Mouse (Mus musculus): ENCODE results near the gene Arhgap10. TPM values are rescaled to one million over a fixed set of nuclear protein-coding genes. Genes with fewer than 3 reads are reported as not detected.
A peak's percentile ranks its signal among the peaks of the same experiment; 100 is the strongest.

Arhgap10 gene
- total RNA-seq, 2 experiments from 2014 or later, result 49.3 to 51.0 TPM

GRCm38 (mm10) chr8:77444166-77444870 lies 73.4 kb downstream of the Arhgap10 start:
- DNase-seq, result peak; percentile 89 to 90

DNA sequence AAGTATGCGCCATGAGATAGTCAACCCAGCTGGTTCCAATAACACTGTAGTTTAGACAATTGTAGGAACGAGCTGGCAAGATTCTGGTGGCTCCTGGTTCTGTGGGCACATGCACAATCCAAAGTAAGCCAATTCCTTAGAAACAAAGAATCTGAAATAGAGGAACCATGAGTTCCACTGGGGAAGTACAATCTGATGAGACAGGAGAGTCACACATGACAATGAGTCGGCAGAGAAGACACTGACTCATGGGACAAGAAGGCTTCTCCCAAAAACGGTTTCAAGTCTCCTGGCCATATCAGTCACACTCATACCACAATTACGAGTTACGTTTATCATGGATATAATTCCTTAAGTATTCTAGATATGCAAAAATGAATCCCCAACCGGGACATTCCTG lies 75.3 kb downstream of the Arhgap10 start:
- DNase-seq, result peak in 1 of 2 experiments; percentile 44

- DNase-seq, result no peak
Observed at GRCm38 (mm10) chr8:77440913-77441312, 76.8 kb downstream of the Arhgap10 start.

- DNase-seq, result no peak
Observed at GRCm38 (mm10) chr8:77440324-77440880, 77.4 kb downstream of the Arhgap10 start.

DNA sequence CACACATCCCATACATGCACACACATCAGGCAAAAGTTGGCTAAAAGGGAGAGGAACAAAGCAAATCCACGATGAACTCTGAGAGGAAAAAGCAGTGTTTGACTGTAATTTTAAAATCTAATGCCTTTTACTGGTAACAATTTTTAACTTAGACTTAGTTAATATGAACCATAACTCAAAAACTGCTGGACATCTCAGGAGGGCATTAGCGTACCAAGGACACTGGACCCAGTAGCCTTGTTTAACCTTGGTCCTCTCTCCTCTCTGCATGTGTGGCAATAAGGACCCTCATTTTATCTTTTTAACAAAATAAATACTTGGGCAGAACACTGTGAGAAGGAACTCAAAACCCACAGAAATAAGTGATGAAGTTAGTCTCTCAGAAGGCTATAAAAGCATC lies 78.1 kb downstream of the Arhgap10 start:
- no peak for DNase-seq

DNA sequence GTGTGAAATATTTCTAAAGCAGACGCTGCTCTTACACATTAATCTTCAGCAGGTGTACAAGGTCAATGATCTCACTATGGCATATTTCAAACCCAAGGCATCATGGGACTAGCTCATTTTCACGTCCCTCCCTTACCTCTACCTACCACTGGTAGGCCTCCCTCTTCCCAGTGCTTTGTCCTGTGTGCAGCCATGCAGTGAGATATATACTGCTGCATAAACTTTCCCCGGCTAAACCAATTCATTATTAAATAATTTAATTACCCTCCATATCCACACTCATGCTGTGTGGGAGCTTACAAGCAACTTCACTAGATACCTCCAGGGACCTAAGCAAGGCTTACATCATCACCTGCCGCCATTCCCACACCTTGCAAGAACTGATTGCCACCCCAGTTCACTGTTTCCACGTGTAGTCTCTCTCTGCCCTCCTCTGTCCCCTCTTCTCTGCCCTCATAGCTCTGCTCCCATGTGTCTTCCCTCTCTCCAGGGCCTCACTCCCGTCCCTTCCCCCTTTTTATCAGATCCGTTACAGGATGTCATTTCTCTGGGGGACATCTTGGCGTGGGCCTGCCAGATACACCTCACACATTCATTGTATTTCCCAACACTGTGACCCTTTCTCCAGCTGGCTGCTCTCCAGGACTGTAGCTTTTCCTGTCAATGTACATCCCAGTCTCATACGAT lies 79.8 kb downstream of the Arhgap10 start:
- peak in 1 of 2 experiments; percentile 33 for DNase-seq

DNA sequence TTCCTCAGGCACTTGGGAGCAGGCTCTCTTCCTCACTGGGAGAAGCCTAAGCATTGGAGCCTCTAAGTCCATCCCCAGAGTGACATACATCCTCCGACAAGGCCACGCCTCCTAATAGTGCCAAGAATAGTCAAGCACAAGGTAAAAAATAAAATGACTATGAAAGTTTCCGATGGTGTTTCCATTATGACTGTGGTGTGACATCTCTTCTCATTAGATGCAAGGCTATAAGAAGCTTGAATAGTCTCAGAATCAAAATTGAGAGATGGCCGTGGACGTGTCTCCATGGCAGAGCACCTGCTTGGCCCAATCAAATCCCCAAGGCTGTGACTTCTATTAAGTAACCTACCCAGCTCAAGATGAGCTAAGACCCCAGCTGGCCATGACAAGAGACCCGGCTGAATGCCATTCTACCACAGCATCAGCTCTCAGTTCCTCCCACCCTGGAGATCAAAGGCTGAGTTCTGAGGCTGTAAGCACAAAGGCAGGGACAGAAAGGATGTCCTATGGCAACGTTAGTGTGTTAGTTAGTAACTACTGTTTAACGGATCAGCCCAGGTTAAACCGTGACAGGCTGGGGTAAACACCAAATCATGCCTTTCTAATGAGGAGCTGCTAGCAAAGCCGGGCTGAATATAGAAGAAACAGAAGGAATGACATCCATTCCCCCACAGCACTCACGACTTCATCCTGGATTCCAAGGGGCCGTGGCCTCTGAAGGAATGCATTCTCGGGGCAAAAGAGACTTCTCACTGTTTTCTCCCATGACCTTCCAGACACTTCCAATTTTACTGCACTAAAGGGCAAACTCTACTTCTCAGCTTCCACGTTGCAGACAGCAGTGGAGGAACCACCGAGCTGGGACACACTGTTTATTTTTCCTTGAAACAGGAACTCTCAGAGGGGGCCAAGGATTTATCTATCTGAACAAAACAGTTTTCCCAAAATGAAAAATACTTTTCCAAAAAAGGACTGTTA lies 81.5 kb downstream of the Arhgap10 start:
- DNase-seq, result peak in 1 of 2 experiments; percentile 50

DNA sequence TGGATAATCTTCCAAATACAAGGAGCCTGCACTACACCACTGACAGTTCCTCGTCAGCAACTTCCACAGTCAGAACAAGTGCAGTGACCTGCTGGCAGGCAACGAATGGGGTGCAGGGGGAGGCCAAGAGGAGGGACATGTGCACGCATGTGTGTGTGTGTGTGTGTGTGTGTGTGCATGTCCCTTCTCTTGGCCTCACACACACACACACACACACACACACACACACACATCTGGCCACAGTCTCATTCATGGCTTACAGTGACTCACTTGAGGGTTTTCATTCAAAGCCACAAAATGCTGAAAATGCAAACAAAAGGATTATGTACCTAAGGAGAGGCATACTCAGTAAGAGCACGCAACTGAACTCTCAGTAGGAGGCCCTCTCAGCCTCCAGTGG lies 84.5 kb downstream of the Arhgap10 start:
- no peak for DNase-seq

DNA sequence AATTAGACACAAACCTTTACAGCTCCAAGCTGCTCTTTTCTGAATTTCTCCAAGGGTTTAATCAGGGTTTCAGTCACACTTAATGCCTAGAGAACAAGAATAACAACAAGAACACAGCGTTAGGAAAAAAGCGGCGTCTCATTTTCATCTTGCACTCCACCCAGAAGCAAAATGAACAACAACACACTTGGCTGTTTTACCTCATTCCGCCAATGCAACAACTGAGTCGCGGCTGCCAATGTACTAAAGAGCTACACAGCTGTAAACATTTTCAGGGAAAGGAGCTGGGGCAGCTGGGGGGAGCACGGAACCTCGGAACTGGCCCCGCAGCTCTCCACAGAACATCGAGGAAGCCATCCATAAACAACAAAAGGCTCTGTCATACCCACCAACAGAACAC lies 85.0 kb downstream of the Arhgap10 start:
- no peak for DNase-seq

GRCm38 (mm10) chr8:77428420-77428819 lies 89.3 kb downstream of the Arhgap10 start:
- DNase-seq, result peak in 1 of 2 experiments; percentile 33

DNA sequence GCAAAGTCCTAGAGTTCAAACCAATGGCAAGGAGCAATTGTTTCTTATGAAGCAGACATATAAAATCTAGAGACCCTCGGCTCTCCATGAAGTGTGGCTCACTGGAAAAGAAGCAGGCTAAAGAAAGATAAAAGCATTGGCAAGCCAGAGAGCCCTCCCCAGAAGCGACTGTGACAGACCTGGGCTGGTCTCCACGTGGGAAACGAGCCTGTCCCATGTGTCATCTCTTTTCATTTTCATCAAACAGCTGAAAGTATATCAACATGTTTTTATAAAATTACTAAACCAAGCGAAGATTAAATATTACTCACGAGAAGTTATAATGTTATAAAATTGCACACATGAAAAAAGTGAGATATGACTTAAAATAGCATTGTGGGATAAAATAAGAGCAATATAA lies 89.7 kb downstream of the Arhgap10 start:
- no peak for DNase-seq

- DNase-seq, result no peak
Observed at GRCm38 (mm10) chr8:77427438-77427837, 90.3 kb downstream of the Arhgap10 start.

DNA sequence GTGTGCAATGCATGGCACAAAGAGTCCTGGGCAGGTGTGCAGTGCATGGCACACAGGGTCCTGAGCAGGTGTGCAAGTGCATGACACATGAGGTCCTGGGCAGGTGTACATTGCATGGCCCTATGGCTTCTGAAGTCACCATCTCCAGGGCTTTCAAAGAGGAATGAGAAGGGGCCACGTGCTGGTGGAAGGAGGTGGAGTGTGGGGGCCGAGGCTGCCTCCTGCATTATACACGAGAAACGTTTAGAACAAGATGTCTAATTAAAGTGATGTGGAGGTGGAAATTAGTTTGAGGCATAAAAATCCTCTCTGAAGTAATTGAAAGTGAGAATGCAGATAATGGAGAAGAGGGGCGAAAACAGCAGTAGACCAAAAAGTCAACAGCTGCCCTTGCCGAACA lies 93.9 kb downstream of the Arhgap10 start:
- DNase-seq, result no peak

- DNase-seq, result peak; percentile 22 to 23
Observed at GRCm38 (mm10) chr8:77422632-77423252, 95.0 kb downstream of the Arhgap10 start.

GRCm38 (mm10) chr8:77421596-77421995 lies 96.2 kb downstream of the Arhgap10 start:
- DNase-seq, result no peak

DNA sequence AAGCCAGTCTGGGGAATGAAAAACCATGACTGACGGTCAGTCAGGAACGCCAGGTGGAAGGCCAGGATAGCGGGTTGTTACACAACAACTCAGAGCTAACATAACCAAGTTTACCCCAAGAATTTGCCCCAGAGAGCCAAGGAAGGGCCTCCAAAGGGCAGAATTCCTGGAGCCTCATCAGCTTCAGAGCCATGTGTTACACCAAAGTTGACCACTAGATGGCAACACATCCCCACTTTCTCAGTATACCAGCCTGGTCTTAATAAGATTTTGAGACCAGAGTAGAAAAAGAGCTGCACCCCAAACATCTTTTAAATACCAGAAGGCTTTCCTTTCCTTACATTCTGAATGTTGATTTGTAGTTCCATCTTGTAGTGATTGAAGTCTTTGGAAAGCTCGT lies 98.0 kb downstream of the Arhgap10 start:
- DNase-seq, result peak; percentile 63 to 87

DNA sequence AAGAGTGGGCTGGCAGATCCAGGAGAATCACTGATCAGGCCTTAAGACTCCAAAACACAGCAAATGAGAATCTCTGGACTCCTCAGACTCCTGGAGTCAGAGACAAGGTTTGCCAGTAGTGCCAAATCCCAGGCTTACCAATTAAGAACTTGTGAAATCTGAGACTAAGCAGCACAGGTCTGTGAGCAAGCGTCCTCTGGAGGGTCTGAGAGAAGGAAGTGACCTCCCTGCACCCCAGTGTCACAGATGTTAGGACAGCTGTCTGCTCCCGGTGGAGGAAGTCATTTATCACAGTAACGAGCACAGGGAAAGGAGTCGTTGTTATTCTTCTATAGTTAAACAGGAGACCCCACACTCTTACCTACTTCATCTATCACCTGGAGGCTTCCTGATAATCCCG lies 101.0 kb downstream of the Arhgap10 start:
- no peak for DNase-seq

DNA sequence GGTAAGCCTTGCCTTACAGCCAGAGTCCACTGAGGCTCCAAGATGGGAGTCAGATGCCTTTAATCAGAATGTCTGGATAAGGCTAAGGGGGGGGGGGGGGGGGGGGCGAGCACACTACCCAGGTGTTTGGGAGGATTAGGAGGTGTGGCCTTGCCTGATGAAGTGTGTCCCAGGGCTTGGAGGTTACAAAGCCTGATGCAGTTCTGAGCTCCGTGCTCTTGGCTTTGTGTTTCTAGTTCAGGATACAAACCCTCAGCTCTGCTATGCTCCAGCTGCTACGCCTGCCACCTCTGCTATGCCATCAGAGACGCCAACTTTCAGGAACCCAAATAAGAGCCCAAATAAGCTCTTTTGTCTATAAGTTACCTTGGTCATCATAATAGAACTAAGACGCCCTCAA lies 101.7 kb downstream of the Arhgap10 start:
- no peak for DNase-seq

GRCm38 (mm10) chr8:77411262-77411661 lies 106.5 kb downstream of the Arhgap10 start:
- DNase-seq, result no peak

DNA sequence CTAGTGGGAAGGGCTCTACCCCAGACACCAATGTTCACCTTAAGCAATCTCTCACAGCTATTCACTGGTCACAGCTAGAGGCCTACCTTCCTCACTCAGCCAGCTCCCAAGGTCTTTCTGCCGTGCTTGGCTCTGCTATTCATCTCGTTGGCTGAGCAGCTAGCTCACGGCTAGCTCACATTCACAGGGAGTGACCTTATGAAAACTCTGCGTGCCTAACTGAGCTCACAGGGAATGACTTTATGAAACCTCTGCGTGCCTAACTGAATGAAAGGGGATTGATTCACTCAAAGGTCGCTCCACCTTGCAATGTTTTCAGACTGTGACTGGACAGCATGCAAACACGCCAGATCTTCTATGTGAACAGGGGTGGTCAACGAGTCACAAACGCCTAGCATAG lies 107.4 kb downstream of the Arhgap10 start:
- DNase-seq, result peak in 1 of 2 experiments; percentile 23

- peak; percentile 42 to 45 for DNase-seq
Observed at GRCm38 (mm10) chr8:77408527-77409215, 109.1 kb downstream of the Arhgap10 start.

Data from heart, adult 18-20 months (tissue).